Mouse (Mus musculus) ES-E14 (cell line): ENCODE data around the gene Lmo2. TPM values are rescaled to one million over a fixed set of nuclear protein-coding genes. Genes with fewer than 3 reads are reported as not detected.

Experiments used
- DNase-seq: peaks from one replicate; pipeline ENCODE4 v3.0.0-alpha.2; 2013; ENCODE audit warnings: low read depth, low spot score
- H3K27ac ChIP-seq: 2 replicates; pipeline ENCODE4 v1.5.1; 2012; ENCODE audit warnings: low read depth, mild to moderate bottlenecking, low read length, moderate library complexity, mixed read lengths; ENCODE audit not compliant: poor library complexity, insufficient read depth, severe bottlenecking
- H3K36me3 ChIP-seq: 2 replicates; pipeline ENCODE4 v1.6.1; 2012; ENCODE audit warnings: mild to moderate bottlenecking, low read length, moderate library complexity, mixed read lengths; ENCODE audit not compliant: control insufficient read depth, poor library complexity, insufficient read depth, severe bottlenecking
- H3K4me1 ChIP-seq, 2 experiments: fragments of 150-350 bp in 1 of 2; sonication (generic) in 1 of 2; 2 replicates each; pipeline ENCODE4 v1.6.1; 2012; ENCODE audit warnings: low read length in 2 of 2, mild to moderate bottlenecking in 1 of 2, mixed read lengths in 1 of 2; ENCODE audit not compliant: control insufficient read depth in 2 of 2, insufficient read depth in 2 of 2, poor library complexity in 1 of 2
- H3K4me3 ChIP-seq, 2 experiments: fragments of 150-350 bp in 1 of 2; sonication (generic) in 1 of 2; 2 replicates each; pipeline ENCODE4 v1.5.1; 2012; ENCODE audit warnings: low read length in 2 of 2, low read depth in 1 of 2, mild to moderate bottlenecking in 1 of 2, mixed read lengths in 1 of 2; ENCODE audit not compliant: insufficient read depth in 1 of 2, poor library complexity in 1 of 2, severe bottlenecking in 1 of 2
- H3K9ac ChIP-seq: 2 replicates; pipeline ENCODE4 v1.6.1; 2012; ENCODE audit warnings: low read depth, mild to moderate bottlenecking, low read length, mixed read lengths; ENCODE audit not compliant: poor library complexity, insufficient read depth, severe bottlenecking
- H3K9me3 ChIP-seq: fragments of 150-350 bp; sonication (generic); 2 replicates; pipeline ENCODE4 v1.6.1; 2012; ENCODE audit warnings: low read depth, mild to moderate bottlenecking, low read length; ENCODE audit not compliant: control insufficient read depth, insufficient read depth
- CHD2 ChIP-seq: IDR thresholded peaks from 2 replicates; pipeline ENCODE4 v1.6.1; 2014; ENCODE audit warnings: mild to moderate bottlenecking, low read depth, low read length, inconsistent platforms
- HCFC1 ChIP-seq: IDR thresholded peaks from 2 replicates; pipeline ENCODE4 v1.6.1; 2012; ENCODE audit warnings: low read length, inconsistent platforms, borderline replicate concordance; ENCODE audit not compliant: insufficient read depth
- MAFK ChIP-seq: IDR thresholded peaks from 2 replicates; pipeline ENCODE4 v1.6.1; 2014; ENCODE audit warnings: mild to moderate bottlenecking, low read depth, low read length, inconsistent platforms; ENCODE audit not compliant: insufficient read depth
- ZC3H11A ChIP-seq: IDR thresholded peaks from 2 replicates; pipeline ENCODE4 v1.6.1; 2012; ENCODE audit warnings: low read depth, mild to moderate bottlenecking, inconsistent platforms, low read length, borderline replicate concordance
- ZNF384 ChIP-seq: IDR thresholded peaks from 2 replicates; pipeline ENCODE4 v1.6.1; 2012; ENCODE audit warnings: low read depth, low read length, inconsistent platforms
- in situ Hi-C, 2 experiments: fragments of 600-800 bp; cut with MboI; formaldehyde crosslinking; loops; one replicate each; pipeline ENCODE4 v1.15.1; 2025; ENCODE audit warnings: low sequenced_read_pairs in 2 of 2, inconsistent platforms in 1 of 2; ENCODE audit not compliant: unreplicated experiment in 2 of 2
- total RNA-seq: library from RNA; depleted of rRNA; stranded (reverse); fragments of 300-350 nt; gene quantifications from 2 replicates; pipeline ENCODE4 v1.2.3, GENCODE M21; 2012

Lmo2 gene
- total RNA-seq, 1 experiment = 0.76 TPM

DNA sequence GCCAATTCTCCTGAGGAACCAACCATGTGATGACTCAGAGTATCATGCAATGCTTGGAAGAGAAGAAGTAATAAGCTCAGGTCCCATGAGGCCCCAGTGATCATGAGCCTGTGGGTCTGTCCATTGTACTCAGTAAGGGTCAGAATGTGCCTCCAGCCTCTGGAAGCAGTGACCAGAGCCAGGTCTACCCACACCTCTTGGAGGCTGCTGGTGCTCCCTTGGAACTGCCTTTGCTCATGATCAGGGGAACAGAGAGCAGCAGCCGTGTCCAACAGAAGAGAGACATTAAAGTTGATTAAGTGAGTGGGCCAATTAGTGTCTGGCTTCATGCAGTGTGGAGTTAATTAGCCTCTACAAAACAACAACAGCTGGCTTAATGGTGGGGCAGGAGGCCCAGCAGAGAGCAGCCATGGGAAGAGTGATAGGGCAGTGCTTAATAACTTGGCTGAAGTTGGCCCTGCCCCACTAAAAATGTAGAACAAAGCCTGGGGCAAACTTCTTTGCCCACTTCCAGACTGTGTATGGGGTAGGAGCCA is 30.1 kb upstream of the Lmo2 start:
- no peak overlapping the region for H3K4me3 ChIP-seq
- H3K9ac ChIP-seq = no peak overlapping the region
- in situ Hi-C loops = no loop called here
- no peaks in the 10 kb centered on the region for H3K9me3 ChIP-seq
- no peak for DNase-seq
- no peak overlapping the region for H3K27ac ChIP-seq
- TF ChIP-seq ZNF384 (no peak), ZC3H11A (no peak), CHD2 (no peak), HCFC1 (no peak), MAFK (no peak)
- H3K36me3 ChIP-seq = no peaks in the 10 kb centered on the region
- H3K4me1 ChIP-seq = no peaks in the 10 kb centered on the region; a peak in 1 of 4 replicates

DNA sequence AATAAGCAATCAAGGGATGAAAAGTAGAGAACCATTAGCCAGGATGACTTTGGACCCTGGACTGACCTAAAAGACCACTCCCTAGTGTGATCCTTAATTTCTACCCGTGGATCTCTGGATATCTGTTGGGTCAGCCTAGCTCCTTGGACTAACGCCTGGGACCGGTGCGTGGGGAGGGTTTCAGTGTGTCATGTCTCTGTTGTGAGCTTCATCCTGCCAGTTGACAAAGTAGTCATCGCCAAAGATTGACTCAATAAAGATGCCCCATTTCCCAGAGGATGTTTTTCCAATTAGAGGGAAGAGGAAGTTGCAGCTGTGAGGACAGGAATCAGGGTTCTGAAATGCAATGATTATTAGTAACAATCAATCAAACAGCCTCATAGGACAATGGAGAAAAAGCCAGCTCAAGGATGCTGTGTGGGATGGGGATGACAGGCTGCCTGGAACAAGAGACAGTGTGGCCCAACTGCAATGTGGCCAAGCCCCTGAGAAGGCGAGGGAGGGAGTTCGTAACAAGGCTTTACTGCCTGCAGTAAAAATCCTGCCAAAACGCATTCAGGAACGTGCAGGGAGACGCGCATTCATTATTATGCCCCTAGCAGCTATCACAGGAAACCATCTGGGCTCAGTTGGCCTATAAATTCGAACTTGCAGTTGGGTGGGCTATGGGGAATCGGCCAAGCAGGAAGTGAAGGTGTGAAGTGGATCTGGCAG is 27.3 kb upstream of the Lmo2 start:
- Histone ChIP-seq H3K9me3 (no peaks in the 10 kb centered on the region), H3K4me1 (no peaks in the 10 kb centered on the region; a peak in 1 of 4 replicates), H3K27ac (no peak overlapping the region), H3K4me3 (no peak overlapping the region), H3K9ac (no peak overlapping the region), H3K36me3 (no peaks in the 10 kb centered on the region)
- TF ChIP-seq MAFK (no peak), ZC3H11A (no peak), ZNF384 (no peak), HCFC1 (no peak), CHD2 (no peak)
- DNase-seq = no peak
- in situ Hi-C loops = no loop called here

DNA sequence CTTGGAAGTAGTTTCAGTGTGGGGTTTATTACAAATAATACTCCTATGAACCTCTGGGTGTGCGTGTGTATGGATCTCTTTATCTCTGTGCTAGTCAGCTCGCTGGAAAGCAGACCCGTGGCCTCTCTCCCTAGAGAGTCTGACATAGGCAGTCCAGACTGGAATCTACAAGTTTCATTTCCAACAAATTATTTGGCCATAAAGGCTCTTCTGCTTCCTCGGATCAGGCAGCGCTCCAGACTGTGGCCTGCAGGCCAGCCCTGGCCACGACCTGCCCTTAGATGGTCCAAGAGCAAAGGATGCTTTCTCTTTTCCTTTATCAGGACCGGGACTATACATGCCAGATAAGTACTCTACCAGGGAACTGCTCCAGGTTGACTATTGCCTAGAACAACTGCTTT is 26.3 kb upstream of the Lmo2 start:
- no peak overlapping the region for H3K9ac ChIP-seq
- H3K27ac ChIP-seq = no peak overlapping the region
- no peaks in the 10 kb centered on the region for H3K9me3 ChIP-seq
- no peaks in the 10 kb centered on the region for H3K36me3 ChIP-seq
- in situ Hi-C loops = no loop called here
- H3K4me1 ChIP-seq = no peaks in the 10 kb centered on the region; a peak in 1 of 4 replicates
- no peak for DNase-seq
- TF ChIP-seq CHD2 (no peak), MAFK (no peak), HCFC1 (no peak), ZNF384 (no peak), ZC3H11A (no peak)
- no peak overlapping the region for H3K4me3 ChIP-seq

DNA sequence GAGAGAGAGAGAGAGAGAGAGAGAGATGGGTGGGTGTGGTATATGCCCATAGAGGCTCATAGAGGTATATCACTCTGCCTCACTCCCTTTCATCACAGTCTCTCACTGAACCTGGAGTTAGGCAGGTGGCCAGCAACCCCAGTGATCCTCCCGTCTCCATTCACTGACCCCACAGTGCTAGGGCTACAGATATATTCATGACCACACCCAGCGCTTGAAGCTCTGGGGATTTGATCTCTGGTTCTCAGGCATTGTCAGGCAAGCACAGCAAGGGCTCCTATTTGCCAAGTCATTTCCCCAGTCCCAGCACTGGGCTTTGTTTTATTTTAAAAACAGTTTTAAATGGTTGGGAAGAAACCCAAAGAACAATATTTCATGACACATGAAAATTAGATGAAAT is 25.8 kb upstream of the Lmo2 start:
- Histone ChIP-seq H3K4me3 (no peak overlapping the region), H3K4me1 (no peaks in the 10 kb centered on the region; a peak in 1 of 4 replicates), H3K9ac (no peak overlapping the region), H3K9me3 (no peaks in the 10 kb centered on the region), H3K27ac (no peak overlapping the region), H3K36me3 (no peaks in the 10 kb centered on the region)
- in situ Hi-C loops = no loop called here
- no peak for TF ChIP-seq MAFK
- no peak for DNase-seq

DNA sequence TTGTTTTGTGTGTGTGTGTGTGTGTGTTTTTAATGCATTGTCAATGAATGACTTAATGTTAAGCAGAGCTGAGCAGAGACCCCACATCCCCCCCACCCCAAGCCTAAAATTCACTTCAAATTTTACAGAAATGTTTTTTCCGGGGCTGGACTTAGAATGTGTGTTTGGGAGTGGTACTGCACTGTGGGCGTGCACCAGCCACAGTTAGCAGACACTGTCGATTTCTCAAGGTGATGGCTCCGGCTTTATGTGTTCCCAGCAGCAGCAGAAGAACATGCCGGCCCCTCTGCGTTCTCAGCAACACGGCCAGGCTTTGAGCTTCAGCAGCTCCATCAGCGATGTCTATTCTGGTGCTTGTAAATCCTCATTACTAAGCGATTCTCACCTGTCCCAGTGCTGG is 25.3 kb upstream of the Lmo2 start:
- no peaks in the 10 kb centered on the region; a peak in 1 of 4 replicates for H3K4me1 ChIP-seq
- DNase-seq = no peak
- no peak overlapping the region for H3K27ac ChIP-seq
- no peak overlapping the region for H3K4me3 ChIP-seq
- no peaks in the 10 kb centered on the region for H3K9me3 ChIP-seq
- no peak overlapping the region for H3K9ac ChIP-seq
- H3K36me3 ChIP-seq = no peaks in the 10 kb centered on the region
- TF ChIP-seq ZNF384 (no peak), HCFC1 (no peak), ZC3H11A (no peak), CHD2 (no peak), MAFK (no peak)
- in situ Hi-C loops = no loop called here
